Mouse (Mus musculus) hindbrain, embryonic 10.5 days (tissue): ENCODE data around the gene Fbxo36. TPM values are rescaled to one million over a fixed set of nuclear protein-coding genes. Genes with fewer than 3 reads are reported as not detected.

Source experiments
- DNase-seq: peaks from one replicate; pipeline ENCODE4 v3.0.0-alpha.2; 2017; ENCODE audit warnings: low spot score
- H3K27ac ChIP-seq: fragments of 300-500 bp; sonication (generic); 2 replicates; pipeline ENCODE4 v1.5.1; 2016; ENCODE audit warnings: mild to moderate bottlenecking, moderate library complexity
- H3K27me3 ChIP-seq: fragments of 300-500 bp; sonication (generic); 2 replicates; pipeline ENCODE4 v1.6.1; 2016; ENCODE audit warnings: mild to moderate bottlenecking; ENCODE audit not compliant: poor library complexity, insufficient read depth, severe bottlenecking
- H3K36me3 ChIP-seq: fragments of 300-500 bp; sonication (generic); 2 replicates; pipeline ENCODE4 v1.6.1; 2016; ENCODE audit warnings: mild to moderate bottlenecking, moderate library complexity
- H3K4me1 ChIP-seq: fragments of 300-500 bp; sonication (generic); replicated peaks from 2 replicates; pipeline ENCODE4 v1.6.1; 2016; ENCODE audit warnings: mild to moderate bottlenecking
- H3K4me3 ChIP-seq: fragments of 300-500 bp; sonication (generic); 2 replicates; pipeline ENCODE4 v1.5.1; 2016; ENCODE audit warnings: mild to moderate bottlenecking, moderate library complexity
- H3K9me3 ChIP-seq: fragments of 300-500 bp; sonication (generic); 2 replicates; pipeline ENCODE4 v1.6.1; 2016; ENCODE audit warnings: mild to moderate bottlenecking, moderate library complexity
- WGBS: fragments of 180-500 bp; shearing (Covaris S2); methylation state at CpG from one replicate; pipeline ENCODE4 v1.1.7; 2016; 5-methylcytosine and 5-hydroxymethylcytosine counted together
- polyA plus RNA-seq: library from polyadenylated mRNA; unstranded; fragments of >200 nt; fragmentation: Nextera tagmentation; extraction: Ambion mirVana; gene quantifications from 2 replicates; pipeline ENCODE4 v1.2.1, GENCODE M21; 2016

Fbxo36 gene
- polyA plus RNA-seq, 1 experiment from 2014 or later, result 14.5 TPM

- 88% methylated on average over 2 of the region's 2 CpGs for WGBS
- Histone ChIP-seq H3K4me3 (no peak overlapping the region), H3K27ac (no peak overlapping the region), H3K9me3 (no peaks in the 10 kb centered on the region), H3K36me3 (no peaks in the 10 kb centered on the region), H3K4me1 (no peaks in the 10 kb centered on the region), H3K27me3 (peaks cover 9% of the 10 kb centered on the region)
- no peak for DNase-seq
Observed at GRCm38 (mm10) chr1:84940322-84940721, 100.7 kb downstream of the Fbxo36 start.

DNA sequence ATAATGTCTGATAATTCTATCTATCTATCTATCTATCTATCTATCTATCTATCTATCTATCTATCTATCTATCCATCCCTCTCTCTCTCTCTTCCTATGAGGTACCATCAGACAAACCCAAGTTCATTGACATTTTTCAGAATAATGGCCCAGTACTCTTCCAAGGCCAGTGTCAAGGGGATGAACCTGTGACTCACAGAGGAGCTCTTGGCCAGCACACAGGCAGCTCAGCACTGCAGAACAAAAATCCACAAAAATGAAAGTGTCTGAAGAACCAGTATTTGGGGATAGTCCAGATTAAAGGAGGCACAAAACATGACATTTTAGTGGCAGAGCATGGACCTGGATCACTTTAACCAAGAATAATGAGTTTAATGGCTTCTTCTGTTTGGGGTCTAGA lies 103.0 kb downstream of the Fbxo36 start:
- no peak for DNase-seq
- no peaks in the 10 kb centered on the region for H3K9me3 ChIP-seq
- H3K27ac ChIP-seq, result no peak overlapping the region
- H3K27me3 ChIP-seq, result no peaks in the 10 kb centered on the region
- no peak overlapping the region for H3K4me3 ChIP-seq
- no peaks in the 10 kb centered on the region for H3K4me1 ChIP-seq
- H3K36me3 ChIP-seq, result no peaks in the 10 kb centered on the region

- no peaks in the 10 kb centered on the region for H3K4me1 ChIP-seq
- WGBS, result 92% methylated on average over 4 of the region's 4 CpGs
- no peak overlapping the region for H3K4me3 ChIP-seq
- H3K27ac ChIP-seq, result no peak overlapping the region
- no peaks in the 10 kb centered on the region for H3K36me3 ChIP-seq
- no peaks in the 10 kb centered on the region for H3K27me3 ChIP-seq
- no peaks in the 10 kb centered on the region for H3K9me3 ChIP-seq
- no peak for DNase-seq
Observed at GRCm38 (mm10) chr1:84943549-84943948, 103.9 kb downstream of the Fbxo36 start.

DNA sequence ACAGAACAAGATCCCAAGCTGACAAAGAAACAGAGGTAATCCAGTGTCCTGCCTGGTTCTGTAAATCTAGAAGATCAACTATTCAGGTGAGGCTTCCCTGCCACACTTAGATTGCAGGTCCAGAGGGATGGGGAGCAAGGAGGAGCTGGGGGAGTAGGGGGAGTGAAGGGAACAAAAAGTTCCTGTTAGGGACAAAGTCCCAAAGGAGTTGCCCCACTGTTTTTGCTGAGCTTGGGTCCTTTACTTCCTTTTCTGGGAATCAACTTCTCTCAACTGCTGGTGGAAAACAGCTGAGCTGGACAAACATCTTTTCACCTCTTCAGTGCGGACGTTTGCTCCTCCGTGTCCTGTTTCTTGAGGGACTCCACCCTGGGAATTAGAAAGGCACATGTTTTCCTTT lies 106.3 kb downstream of the Fbxo36 start:
- Histone ChIP-seq H3K27ac (no peak overlapping the region), H3K9me3 (no peaks in the 10 kb centered on the region), H3K36me3 (no peaks in the 10 kb centered on the region), H3K4me1 (no peaks in the 10 kb centered on the region), H3K4me3 (no peak overlapping the region), H3K27me3 (no peaks in the 10 kb centered on the region)
- 85% methylated on average over 3 of the region's 3 CpGs for WGBS
- no peak for DNase-seq

- no peaks in the 10 kb centered on the region for H3K27me3 ChIP-seq
- DNase-seq, result no peak
- H3K4me3 ChIP-seq, result no peak overlapping the region
- no peak overlapping the region for H3K27ac ChIP-seq
- no peaks in the 10 kb centered on the region for H3K9me3 ChIP-seq
- 49% methylated on average over 2 of the region's 2 CpGs for WGBS
- H3K4me1 ChIP-seq, result no peaks in the 10 kb centered on the region
- H3K36me3 ChIP-seq, result no peaks in the 10 kb centered on the region
Observed at GRCm38 (mm10) chr1:84947390-84947789, 107.7 kb downstream of the Fbxo36 start.

Other genes with a start within 250 kb of the Fbxo36 start
- 8.2 and 37.3 TPM in 2 replicates for gene Dner, start 143.6 kb upstream of the Fbxo36 start, polyA plus RNA-seq
- 68.1 and 80.0 TPM in 2 replicates for gene Trip12, start 675 bp downstream of the Fbxo36 start, polyA plus RNA-seq
- 1.3 and 3.7 TPM in 2 replicates for gene Slc16a14, start 95.3 kb downstream of the Fbxo36 start, polyA plus RNA-seq